Mouse (Mus musculus): ENCODE data around the gene Dnpep. TPM values are rescaled to one million over a fixed set of nuclear protein-coding genes. Genes with fewer than 3 reads are reported as not detected.

Gene Dnpep
- polyA plus RNA-seq (2015; fragmentation: Nextera tagmentation; extraction: Ambion mirVana) = 84.3 and 87.0 TPM in 2 replicates

GRCm38 (mm10) chr1:75317241-75318201, at the start of gene Dnpep:
TSS of gene Dnpep (minus strand) at chr1:75317990.
- DNase-seq (ENCODE audit: low spot score) = peak; percentile 100

DNA sequence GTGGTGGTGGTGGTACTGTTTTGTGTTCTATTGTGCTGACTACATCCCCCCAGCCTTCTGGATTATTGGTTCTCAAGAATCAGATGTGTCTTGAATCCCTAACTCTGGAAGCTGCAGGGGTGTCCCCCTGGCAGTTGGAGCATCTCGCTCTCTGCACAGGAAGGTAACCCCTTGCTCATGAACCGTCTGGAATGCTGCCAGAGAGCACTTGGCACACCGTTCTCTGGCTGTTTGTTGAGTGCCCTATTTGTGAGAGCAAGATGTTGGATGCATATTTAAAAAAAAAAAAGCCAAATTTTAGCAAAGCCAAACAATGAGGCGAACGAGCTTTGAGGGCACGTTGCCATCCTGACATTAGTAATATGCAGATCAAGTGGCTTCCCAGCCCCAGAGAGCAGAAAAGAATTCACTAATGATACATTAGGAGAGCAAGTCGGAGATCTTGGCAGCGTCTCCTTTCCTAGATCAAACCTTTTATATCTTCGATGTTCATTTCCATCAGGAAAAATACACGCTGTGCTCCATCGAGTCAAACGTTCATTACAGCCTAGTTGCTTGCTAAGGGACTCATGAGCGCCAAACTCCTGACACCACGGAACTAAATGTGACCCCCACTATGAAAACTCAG, 47.8 kb upstream of the Dnpep start:
- DNase-seq (ENCODE audit: low spot score) = no peak

- DNase-seq (ENCODE audit: low spot score) = no peak
Observed at GRCm38 (mm10) chr1:75363868-75364267, 46.1 kb upstream of the Dnpep start.

DNA sequence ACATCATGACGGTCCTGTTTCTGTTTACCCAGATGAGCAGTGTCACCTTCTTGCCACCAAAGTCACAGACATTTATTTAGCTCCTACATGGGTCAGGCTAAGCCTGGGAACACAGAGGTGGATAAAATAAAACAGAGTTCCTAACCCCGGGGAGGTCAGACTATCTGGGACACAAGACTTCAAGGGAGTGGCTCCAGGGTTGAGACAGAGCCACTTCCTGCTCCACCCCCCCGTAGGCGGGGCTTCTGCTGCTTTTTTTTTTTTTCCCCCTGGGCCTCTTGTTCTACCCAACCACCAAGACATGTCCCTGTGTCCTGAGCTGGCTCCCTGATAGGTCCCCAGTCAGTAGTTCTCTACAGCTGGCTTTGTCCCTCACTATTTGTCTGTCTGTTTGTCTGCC, 44.0 kb upstream of the Dnpep start:
- no peak for DNase-seq (ENCODE audit: low spot score)

DNA sequence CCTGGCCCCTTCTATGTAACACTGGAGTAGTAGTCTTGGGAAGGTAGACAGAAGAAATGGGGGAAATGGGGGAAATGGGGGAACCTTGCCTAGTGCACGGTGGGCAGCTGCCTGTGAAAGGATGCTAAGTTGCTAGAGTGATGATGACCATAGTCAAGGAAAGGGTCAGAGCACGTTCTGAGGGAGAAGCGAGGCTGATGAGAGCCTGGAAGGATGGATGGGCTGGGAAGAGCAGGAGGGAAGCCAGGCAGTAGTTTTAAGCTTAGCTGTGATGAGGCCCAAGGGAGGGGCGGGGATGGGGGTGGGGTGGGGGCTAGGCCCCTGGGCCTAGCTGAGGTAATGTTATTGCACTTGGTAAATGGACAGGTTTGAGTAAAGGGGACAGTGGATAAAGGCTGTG, 43.3 kb upstream of the Dnpep start:
- no peak for DNase-seq (ENCODE audit: low spot score)

DNA sequence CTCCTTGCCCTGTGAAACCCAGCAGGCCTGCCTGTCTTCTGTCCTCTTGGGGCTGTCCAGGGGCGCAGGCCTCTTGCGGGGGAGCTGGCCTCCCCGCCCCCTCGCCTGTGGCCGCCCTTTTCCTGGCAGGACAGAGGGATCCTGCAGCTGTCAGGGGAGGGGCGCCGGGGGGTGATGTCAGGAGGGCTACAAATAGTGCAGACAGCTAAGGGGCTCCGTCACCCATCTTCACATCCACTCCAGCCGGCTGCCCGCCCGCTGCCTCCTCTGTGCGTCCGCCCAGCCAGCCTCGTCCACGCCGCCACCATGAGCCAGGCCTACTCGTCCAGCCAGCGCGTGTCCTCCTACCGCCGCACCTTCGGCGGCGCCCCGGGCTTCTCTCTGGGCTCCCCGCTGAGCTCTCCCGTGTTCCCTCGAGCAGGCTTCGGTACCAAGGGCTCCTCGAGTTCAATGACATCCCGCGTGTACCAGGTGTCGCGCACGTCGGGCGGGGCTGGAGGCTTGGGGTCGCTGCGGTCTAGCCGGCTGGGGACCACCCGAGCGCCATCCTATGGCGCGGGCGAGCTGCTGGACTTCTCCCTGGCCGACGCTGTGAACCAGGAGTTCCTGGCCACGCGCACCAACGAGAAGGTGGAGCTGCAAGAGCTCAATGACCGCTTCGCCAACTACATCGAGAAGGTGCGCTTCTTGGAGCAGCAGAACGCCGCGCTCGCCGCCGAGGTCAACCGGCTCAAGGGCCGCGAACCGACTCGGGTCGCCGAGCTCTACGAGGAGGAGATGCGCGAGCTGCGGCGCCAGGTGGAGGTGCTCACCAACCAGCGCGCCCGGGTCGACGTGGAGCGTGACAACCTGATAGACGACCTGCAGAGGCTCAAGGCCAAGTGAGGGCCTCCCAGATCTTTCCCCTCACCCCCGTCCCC, 42.6 kb upstream of the Dnpep start, which contains the start of gene Des:
Des (plus strand) TSS at position 218 of the 920 bp plus-strand sequence.
- no peak for DNase-seq (ENCODE audit: low spot score)

DNA sequence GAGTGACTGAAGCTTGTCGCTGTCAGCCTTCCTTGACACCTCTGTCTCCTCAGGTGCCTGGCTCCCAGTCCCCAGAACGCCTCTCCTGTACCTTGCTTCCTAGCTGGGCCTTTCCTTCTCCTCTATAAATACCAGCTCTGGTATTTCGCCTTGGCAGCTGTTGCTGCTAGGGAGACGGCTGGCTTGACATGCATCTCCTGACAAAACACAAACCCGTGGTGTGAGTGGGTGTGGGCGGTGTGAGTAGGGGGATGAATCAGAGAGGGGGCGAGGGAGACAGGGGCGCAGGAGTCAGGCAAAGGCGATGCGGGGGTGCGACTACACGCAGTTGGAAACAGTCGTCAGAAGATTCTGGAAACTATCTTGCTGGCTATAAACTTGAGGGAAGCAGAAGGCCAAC, 41.6 kb upstream of the Dnpep start:
- no peak for DNase-seq (ENCODE audit: low spot score)

DNA sequence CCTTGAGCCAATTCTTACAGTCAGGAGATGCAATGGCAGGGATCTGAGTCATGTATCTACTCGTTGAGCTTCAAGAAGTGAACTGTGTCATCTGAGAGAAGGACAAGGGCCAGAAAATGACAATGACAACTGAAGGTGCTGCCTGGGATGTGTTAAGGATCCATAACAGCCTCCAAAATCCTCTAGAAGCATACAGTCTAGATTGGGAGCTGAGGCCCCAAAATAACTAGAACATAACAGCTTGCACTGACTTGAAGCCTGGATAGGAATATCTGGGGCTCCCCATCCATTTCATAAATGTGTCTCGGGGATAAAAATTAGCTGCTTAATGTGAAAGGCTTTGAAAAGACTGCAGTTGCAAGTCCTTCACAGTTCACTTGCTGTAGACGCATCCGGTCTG, 40.2 kb upstream of the Dnpep start:
- DNase-seq (ENCODE audit: low spot score) = no peak

GRCm38 (mm10) chr1:75357261-75357660, 39.5 kb upstream of the Dnpep start:
- DNase-seq (ENCODE audit: low spot score) = no peak

- no peak for DNase-seq (ENCODE audit: low spot score)
Observed at GRCm38 (mm10) chr1:75349275-75349674, 31.5 kb upstream of the Dnpep start.

DNA sequence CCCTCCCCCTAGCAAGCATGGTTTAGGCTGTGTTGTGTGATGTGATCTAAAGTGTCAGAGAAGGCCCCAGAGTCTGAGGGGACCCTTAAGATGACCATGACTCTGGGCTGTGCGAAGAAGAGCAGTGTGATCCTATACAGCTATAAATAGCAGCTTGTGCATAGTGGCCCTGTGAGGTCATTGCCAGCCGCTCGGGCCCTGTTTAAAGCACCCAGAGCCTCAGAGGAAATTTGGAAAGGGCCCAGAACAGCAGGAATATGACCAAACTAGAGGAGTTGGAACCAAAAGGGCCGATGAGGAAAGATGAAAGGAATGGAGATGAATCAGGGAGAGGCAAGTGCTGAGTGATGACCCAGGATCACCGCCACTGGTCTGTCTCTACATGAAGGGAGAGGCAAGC, 29.5 kb upstream of the Dnpep start:
- DNase-seq (ENCODE audit: low spot score) = no peak

DNA sequence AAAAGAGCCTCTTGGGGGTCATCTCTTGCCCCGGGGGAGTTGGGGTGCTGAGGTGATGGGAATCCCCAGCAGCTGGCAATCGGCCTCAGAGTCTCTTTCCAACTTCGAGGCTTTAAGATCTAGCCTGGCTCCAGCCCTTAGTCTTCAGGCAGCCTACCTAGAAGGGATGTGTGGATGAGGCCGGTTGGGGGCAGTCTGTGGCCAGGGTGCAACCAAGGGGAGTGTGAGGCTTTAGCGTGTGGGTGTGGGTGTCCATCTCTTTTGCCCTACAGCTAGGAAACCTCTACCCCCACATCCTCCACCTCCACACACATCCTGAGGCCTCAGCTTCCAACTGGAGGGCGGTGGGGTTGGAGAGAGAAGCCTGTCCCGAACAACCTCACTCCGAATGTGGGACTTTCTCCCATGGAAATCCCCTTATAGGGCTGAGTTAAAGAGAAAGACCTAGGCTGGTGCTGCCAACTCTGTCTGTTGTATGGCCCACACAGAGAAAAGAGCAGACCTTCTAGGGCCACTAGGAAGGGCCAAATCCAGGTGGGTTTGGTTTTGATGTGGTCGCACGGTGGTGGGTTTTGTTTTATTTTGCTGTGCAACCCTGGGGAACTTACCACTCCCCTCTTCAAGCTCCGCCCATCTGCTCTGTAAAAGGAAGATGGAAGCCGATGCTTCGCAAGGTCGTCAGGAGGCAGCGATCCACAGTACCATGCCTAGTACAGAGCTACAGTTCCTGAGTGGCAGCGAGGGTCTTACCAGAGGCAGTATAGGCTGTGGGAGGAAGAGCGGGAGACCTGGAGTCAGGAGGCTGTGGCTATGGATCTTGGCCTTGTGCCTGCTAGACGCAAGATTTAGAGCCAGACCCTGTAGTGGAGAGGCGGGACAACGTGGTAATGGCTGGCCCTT, 27.5 kb upstream of the Dnpep start:
- no peak for DNase-seq (ENCODE audit: low spot score)

- no peak for DNase-seq (ENCODE audit: low spot score)
Observed at GRCm38 (mm10) chr1:75344291-75345035, 26.7 kb upstream of the Dnpep start.

GRCm38 (mm10) chr1:75342874-75343416, 25.2 kb upstream of the Dnpep start:
- peak; percentile 36 for DNase-seq (ENCODE audit: low spot score)

DNA sequence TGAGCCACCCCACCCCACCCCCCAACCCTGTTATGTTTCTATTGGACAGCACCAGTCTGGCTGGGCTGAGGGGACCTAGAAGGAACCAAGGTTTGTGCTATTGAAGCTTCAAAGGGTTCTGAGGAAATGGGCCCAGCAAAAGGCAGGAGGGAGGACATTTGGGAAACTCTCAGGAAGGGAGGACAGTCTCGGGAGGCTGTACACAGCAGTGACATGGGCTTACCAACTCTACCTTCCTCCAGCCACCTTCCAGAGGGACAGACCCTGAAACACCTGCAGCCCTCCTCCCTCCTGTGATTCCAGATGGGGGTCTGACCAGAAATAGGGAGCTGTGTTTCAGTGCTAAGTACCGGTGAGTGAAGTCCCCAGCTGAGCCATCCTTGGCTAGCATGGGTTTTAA, 22.7 kb upstream of the Dnpep start:
- DNase-seq (ENCODE audit: low spot score) = no peak

DNA sequence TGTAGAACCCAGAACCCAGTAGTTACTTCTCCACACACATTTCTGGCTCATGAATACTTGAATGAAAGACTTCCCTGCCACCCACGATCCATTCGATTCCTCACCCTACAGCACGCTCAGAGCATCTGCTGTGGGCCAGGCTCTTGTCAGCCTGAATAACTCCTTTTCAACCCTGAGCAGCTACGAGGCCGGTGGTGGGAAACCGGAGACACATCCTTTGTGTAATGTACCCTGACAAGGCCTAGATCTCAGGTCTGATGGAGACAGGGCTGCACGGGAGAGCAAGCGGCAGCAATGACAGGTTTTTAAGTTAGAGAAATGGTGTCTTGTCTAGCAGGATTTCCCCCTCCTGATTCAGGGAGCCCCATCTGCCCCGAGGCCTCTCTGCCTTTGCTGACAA, 21.5 kb upstream of the Dnpep start:
- no peak for DNase-seq (ENCODE audit: low spot score)

DNA sequence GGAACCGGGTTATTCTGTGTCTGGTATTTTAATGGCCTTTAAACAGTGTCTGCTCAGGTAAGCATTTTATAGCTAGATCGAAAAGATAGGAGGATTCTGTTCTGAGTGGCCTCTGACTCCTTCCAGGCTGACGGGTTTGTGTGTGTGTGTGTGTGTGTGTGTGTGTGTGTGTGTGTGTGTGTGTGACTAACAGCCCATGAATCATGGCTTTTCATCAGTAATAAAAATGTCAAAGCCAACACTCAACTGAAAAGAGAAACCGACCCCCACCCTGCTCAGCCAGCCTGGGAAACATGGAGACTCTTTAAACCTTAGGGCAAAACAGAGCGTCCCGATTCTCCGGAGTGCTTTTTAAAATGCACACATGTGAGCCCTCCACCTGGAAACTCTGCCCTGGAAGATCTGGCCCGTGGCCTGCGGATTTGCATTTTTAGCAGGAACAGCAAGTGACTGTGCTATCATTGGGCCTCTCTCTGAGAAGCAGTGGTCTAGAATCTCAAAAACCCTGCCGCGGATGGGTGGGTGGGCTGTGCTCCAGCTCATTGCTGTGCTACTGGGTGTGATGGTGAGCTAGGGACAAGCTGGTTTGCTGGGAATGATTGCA, 20.4 kb upstream of the Dnpep start:
- no peak for DNase-seq (ENCODE audit: low spot score)

DNA sequence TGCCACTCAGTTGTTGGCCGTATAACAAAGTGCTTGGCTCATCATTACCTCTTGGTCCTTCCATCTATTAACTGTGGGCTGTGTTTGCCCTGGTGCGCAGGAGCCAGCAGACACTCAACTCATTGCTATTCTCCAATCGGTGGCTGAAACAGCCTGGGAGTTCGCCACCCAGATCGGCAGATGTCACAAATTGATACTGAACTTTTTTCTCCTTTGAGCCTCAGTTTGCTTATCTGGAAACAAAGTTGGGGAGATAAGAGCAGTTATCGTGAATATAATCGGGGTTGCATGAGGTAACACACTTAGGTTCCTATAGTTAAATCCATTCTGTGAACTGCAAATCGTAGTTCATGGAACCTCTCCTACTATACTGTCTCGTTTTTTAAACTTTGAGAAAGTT, 19.3 kb upstream of the Dnpep start:
- DNase-seq (ENCODE audit: low spot score) = no peak

- DNase-seq (ENCODE audit: low spot score) = no peak
Observed at GRCm38 (mm10) chr1:75336461-75336860, 18.7 kb upstream of the Dnpep start.
